Mouse (Mus musculus) bone marrow, adult 2 months (tissue): ENCODE measurements around the gene Scd1. TPM values are rescaled to one million over a fixed set of nuclear protein-coding genes. Genes with fewer than 3 reads are reported as not detected.

Experiments
- H3K27ac ChIP-seq: fragments of 200-500 bp; 2 replicates; pipeline ENCODE4 v1.5.1; 2012; ENCODE audit warnings: low read depth, mild to moderate bottlenecking, control low read depth, inconsistent platforms, low read length; ENCODE audit not compliant: control insufficient read depth, poor library complexity, insufficient read depth
- H3K4me1 ChIP-seq: fragments of 200-500 bp; 2 replicates; pipeline ENCODE4 v1.6.1; 2011; ENCODE audit warnings: low read length; ENCODE audit not compliant: control insufficient read depth, insufficient read depth
- H3K4me3 ChIP-seq: fragments of 200-500 bp; replicated peaks from 2 replicates; pipeline ENCODE3; 2011; ENCODE audit warnings: mild to moderate bottlenecking, low read depth, low read length, control low read depth; ENCODE audit not compliant: control insufficient read depth
- CTCF ChIP-seq: fragments of 200-500 bp; IDR thresholded peaks from 2 replicates; pipeline ENCODE4 v1.5.1; 2011; ENCODE audit warnings: low read length, control low read depth; ENCODE audit not compliant: control insufficient read depth, insufficient read depth
- POLR2A ChIP-seq: fragments of 200-500 bp; IDR thresholded peaks from 2 replicates; pipeline ENCODE4 v1.6.1; 2011; ENCODE audit warnings: low read depth, mild to moderate bottlenecking, control low read depth, low read length, borderline replicate concordance; ENCODE audit not compliant: control insufficient read depth
- WGBS: fragments of 180-500 bp; shearing (Covaris S2); methylation state at CpG from one replicate; pipeline ENCODE4 v1.1.7; 2018; 5-methylcytosine and 5-hydroxymethylcytosine counted together
- polyA plus RNA-seq: library from polyadenylated mRNA; stranded (reverse); fragments of >200 nt; gene quantifications from 2 replicates; pipeline ENCODE4 v1.2.4, GENCODE M21; 2011; ENCODE audit warnings: low replicate concordance; ENCODE audit not compliant: missing spikeins, insufficient read depth, insufficient read length

The Scd1 gene
- 29.4 and 37.4 TPM in 2 replicates for polyA plus RNA-seq

DNA sequence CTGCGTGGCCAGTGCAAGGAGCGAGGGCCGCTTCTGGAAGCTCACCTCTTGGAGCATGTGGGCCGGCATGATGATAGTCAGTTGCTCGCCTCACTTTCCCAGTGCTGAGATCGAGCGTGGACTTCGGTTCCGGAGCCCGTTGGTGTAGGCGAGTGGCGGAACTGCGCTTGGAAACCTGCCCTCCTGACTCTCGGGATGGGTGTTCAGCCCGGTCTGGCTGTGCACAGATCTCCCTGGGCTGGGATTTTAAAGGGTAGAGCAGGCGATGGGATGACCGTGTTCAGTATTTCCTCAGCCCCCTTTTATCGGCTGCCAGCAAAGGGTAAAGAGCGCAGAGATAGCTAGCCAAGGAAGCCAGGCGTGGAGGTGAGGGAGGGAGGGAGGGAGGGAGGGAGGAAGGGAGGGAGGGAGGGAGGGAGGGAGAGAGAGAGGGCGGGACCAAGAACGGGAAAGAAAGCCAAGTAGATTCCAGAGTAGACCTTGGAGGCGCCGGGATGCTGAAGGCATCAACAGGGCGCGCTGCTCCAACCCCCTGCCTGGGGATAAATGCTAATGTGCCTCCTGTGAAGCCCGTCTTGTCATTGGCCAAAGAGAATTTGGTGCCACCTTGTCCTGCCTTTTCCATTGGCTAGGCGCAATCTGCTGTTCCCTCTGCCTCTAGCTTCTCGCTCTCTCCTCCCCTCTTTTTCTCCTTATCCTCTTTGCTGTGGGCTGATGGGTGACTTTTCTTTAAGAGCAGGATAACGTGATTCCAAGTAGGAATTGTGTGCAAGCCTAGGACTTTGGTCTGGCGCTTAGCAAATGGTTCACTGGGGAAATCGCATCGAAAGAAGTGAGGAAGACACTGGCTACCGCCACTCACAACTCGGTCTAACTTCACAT, at the start of gene Scd1:
Gene Scd1 (minus strand): TSS at position 539 of the 882 bp plus-strand sequence.
- Histone ChIP-seq H3K4me1 (no peaks in the 10 kb centered on the region), H3K27ac (peak within 1 kb of the TSS; percentile 42), H3K4me3 (peak within 1 kb of the TSS; percentile 63)
- TF ChIP-seq CTCF: no peak
- TF ChIP-seq POLR2A: peak; percentile 32; the same call in 1 of the 2 replicates
- 1% methylated on average over 34 of the region's 35 CpGs for WGBS

DNA sequence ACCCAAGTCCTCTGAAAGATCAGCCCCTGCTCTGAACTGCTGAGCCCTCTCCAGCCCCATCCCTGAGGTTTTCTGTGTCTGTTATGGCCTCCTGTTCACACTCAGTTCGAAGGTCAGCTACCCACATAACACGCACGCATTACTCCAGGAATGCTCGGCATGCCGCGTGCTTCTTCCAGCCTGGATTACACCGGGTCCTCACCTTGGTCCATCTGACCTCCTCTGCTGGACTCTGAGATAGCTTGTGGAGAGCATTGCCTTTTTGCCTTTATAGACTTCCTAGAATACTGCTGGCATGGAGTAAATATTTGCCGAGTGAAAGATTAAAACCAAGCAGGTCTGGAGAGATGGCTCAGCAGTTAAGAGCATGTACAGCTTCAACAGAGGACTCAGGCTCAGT, 47.7 kb upstream of the Scd1 start:
- H3K27ac ChIP-seq: no peak overlapping the region
- no peak overlapping the region for H3K4me3 ChIP-seq
- TF ChIP-seq CTCF: no peak
- TF ChIP-seq POLR2A: no peak
- WGBS: 88% methylated on average over 8 of the region's 8 CpGs
- peaks cover 4% of the 10 kb centered on the region; the same call in 1 of the 2 replicates for H3K4me1 ChIP-seq

DNA sequence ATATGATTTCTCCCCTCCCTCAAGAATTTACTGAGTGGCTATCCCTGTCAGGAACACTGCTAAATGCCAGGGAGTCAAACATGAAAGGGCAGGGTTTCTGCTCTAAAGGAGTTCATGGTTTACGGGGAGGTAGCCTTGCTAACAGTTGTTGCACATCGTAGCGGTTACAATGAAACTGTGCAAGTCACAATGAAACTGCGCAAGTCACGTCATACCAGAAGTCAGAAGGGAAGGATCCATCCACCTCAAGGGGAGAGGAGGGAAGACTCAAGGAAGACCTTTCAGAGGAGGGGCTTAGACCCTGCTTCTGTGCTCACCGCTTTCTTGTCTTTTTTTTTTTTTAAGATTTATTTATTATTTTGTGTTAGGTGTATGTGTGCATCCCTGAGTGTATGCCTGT, 47.2 kb upstream of the Scd1 start:
- no peak overlapping the region for H3K4me3 ChIP-seq
- WGBS: 82% methylated on average over 6 of the region's 6 CpGs
- H3K4me1 ChIP-seq: peaks cover 4% of the 10 kb centered on the region; the same call in 1 of the 2 replicates
- no peak for TF ChIP-seq POLR2A
- no peak for TF ChIP-seq CTCF
- no peak overlapping the region for H3K27ac ChIP-seq

- 78% methylated on average over 4 of the region's 4 CpGs for WGBS
Observed at GRCm38 (mm10) chr19:44447927-44448326, 40.2 kb upstream of the Scd1 start.

DNA sequence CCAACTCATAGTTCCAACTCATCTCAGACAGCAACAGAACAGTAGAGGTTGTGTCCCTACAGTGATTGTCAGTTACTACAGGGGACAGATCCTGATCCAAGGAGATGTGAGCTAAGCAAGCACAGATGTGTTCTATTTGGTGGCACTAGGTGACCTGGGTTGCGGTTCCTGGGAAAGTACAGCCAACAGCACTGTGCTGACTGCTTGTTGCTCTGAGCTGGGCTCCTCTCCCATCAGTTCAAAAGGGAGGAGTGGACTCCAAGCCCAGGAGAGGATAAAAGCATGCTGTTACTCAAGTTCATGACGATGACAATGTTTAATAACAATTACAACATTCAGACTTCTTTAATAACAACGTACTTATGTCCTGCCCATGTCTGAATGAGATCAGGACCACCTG, 38.1 kb upstream of the Scd1 start:
- no peak overlapping the region for H3K27ac ChIP-seq
- TF ChIP-seq CTCF (no peak), POLR2A (no peak)
- no peak overlapping the region for H3K4me3 ChIP-seq
- WGBS: 86% methylated on average over 3 of the region's 3 CpGs
- no peaks in the 10 kb centered on the region for H3K4me1 ChIP-seq

More at GRCm38 (mm10) chr19:44447927-44448326, 40.2 kb upstream of the Scd1 start:
- Histone ChIP-seq H3K27ac (no peak overlapping the region), H3K4me1 (no peaks in the 10 kb centered on the region; the same call in 1 of the 2 replicates), H3K4me3 (no peak overlapping the region)
- TF ChIP-seq CTCF: no peak
- no peak for TF ChIP-seq POLR2A

DNA sequence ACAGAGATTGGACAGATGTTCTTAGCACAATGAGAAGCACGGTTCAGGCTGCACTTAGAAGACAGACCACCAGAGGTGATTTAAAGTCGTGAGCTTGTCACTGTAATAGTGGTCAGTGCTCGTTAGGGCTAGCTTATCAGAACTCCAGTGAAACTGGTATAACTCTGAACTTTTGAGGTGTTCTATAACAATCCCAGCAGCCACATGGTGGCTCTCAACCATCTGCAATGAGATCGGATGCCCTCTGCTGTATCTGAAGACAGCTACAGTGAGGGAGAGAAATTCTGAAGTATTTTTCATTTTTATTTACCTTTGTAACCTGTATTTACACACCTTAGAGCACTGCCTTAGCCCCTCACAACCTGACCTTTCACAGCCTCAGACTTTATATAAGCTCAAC, 31.6 kb upstream of the Scd1 start:
- Histone ChIP-seq H3K4me1 (no peaks in the 10 kb centered on the region), H3K27ac (no peak overlapping the region), H3K4me3 (no peak overlapping the region)
- TF ChIP-seq CTCF (no peak), POLR2A (no peak)
- WGBS: 37% methylated on average over 4 of the region's 4 CpGs

DNA sequence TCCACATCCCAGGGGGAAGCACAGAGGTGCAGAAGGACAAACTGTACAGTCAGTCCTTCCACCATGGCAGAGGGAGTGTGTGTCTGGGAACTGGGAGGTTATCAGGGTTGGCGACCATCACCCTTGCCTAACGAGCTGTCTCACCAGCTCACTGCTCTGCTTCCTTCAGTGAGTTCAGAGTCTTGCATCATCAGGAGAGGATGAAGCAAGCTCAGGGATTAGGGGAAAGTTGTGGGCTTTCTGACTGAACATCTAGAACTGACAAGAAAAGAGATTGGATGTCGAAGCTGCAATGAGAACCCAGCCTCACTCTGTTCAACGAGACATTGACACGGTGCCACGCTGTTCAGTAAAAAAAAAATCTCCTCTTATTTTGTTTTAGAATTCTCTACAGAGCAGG, 30.3 kb upstream of the Scd1 start:
- Histone ChIP-seq H3K4me3 (no peak overlapping the region), H3K27ac (no peak overlapping the region), H3K4me1 (no peaks in the 10 kb centered on the region)
- WGBS: 60% methylated on average over 6 of the region's 6 CpGs
- TF ChIP-seq CTCF (no peak), POLR2A (no peak)

DNA sequence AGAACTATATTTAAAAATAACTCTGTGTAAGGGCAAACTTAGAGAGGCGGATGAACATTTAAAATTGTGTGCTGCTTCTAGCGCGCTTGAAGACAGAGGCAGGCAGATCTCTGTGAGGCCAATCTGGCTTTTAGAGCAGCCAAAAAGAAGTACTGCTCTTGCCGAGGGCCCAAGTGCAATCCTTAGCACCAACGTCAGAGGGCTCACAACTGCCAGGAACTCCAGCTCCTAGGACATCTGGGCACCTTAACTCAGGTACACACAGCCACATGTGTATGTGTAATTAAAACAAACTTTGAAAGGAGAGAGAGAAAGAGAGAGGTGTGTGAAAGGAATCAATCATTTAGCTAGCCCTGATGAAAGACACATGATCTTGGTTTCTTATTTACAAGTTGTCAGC, 24.4 kb upstream of the Scd1 start:
- 82% methylated on average over 5 of the region's 5 CpGs for WGBS
- no peak overlapping the region for H3K4me3 ChIP-seq
- H3K4me1 ChIP-seq: no peaks in the 10 kb centered on the region
- no peak overlapping the region for H3K27ac ChIP-seq
- TF ChIP-seq POLR2A (no peak), CTCF (no peak)
